Mouse (Mus musculus) lung, postnatal 0 days (tissue): ENCODE measurements at regions not wholly inside any gene's neighbourhood (a gene's known extent, or its start where the extent isn't known, plus 50 kb on each side); places are given as distances from the start of the nearest gene placed in this dataset.

ENCODE experiments used
- ATAC-seq: fragments of 200-750 bp; cut with Nextera tagmentation; 2 replicates; pipeline ENCODE4 v1.8.0; 2017; ENCODE audit warnings: moderate library complexity
- DNase-seq: peaks from one replicate; pipeline ENCODE4 v3.0.0-alpha.2; 2016; ENCODE audit warnings: low spot score
- H3K27ac ChIP-seq: fragments of 300-500 bp; sonication (generic); 2 replicates; pipeline ENCODE4 v1.5.1; 2014; ENCODE audit warnings: antibody characterized with exemption, mild to moderate bottlenecking, low read length, mixed read lengths
- H3K27me3 ChIP-seq: fragments of 300-500 bp; sonication (generic); replicated peaks from 2 replicates; pipeline ENCODE4 v1.6.1; 2014; ENCODE audit warnings: low read length, mixed read lengths; ENCODE audit not compliant: insufficient read depth
- H3K36me3 ChIP-seq: fragments of 300-500 bp; sonication (generic); 2 replicates; pipeline ENCODE4 v1.6.1; 2014; ENCODE audit warnings: low read length, mixed read lengths; ENCODE audit not compliant: insufficient read depth
- H3K4me1 ChIP-seq: fragments of 300-500 bp; sonication (generic); 2 replicates; pipeline ENCODE4 v1.6.1; 2014; ENCODE audit warnings: antibody characterized with exemption, low read depth, low read length, mixed read lengths; ENCODE audit not compliant: insufficient read depth
- H3K4me2 ChIP-seq: fragments of 300-500 bp; sonication (generic); replicated peaks from 2 replicates; pipeline ENCODE4 v1.6.1; 2014; ENCODE audit warnings: low read depth, mild to moderate bottlenecking, low read length, moderate library complexity, mixed read lengths
- H3K4me3 ChIP-seq: fragments of 300-500 bp; sonication (generic); 2 replicates; pipeline ENCODE4 v1.5.1; 2014; ENCODE audit warnings: low read depth, low read length
- H3K9ac ChIP-seq: fragments of 300-500 bp; sonication (generic); replicated peaks from 2 replicates; pipeline ENCODE4 v1.6.1; 2014; ENCODE audit warnings: low read depth, mild to moderate bottlenecking
- H3K9me3 ChIP-seq: fragments of 300-500 bp; sonication (generic); 2 replicates; pipeline ENCODE4 v1.6.1; 2016; ENCODE audit warnings: low read length, mixed read lengths
- CTCF ChIP-seq: IDR thresholded peaks from 2 replicates; pipeline ENCODE4 v1.5.1; 2016; ENCODE audit warnings: antibody characterized with exemption, mild to moderate bottlenecking
- EP300 ChIP-seq: IDR thresholded peaks from 2 replicates; pipeline ENCODE4 v1.6.1; 2016; ENCODE audit warnings: antibody characterized with exemption, mild to moderate bottlenecking, control low read depth
- WGBS: fragments of 180-500 bp; shearing (Covaris S2); extraction: QIAGEN DNeasy Blood & Tissue Kit; methylation state at CpG from one replicate; pipeline ENCODE4 v1.1.7; 2014; 5-methylcytosine and 5-hydroxymethylcytosine counted together

DNA sequence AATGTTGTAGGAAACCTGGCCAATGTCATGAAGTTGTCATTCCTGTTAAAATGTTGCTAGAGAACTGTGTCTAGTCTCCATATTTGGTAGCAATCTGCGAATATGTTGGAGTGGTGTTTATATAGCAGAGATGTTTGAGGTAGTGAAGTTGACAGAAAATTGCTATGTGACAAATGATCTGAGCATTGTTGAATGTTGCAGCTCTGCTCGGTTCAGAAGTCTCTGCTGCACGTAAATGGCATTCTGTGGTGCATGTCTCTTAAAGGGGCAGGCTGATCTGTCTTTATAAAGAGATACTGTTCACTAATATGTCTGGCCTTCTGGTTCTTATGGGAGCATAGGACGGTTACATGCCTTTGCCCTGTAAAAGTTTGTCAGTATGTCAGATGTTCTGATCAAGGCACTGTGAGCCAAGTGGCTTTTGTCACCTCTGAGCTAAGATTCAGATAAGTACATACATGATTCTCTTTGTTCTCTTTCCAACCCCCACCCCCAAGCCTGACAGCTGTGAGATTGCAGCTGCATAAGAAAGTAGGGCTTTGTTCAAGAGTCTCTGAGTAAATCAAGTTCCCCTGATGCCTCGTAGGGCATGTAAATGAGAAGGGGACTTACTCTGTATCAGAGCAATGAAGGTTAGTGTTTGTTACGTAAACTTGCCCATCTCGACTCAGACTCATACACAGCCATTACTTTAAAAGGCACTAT lies 174.2 kb upstream of the Rgmb start:
- WGBS: 18% methylated on average over 7 of the region's 7 CpGs
- no peak for ATAC-seq
- H3K9me3 ChIP-seq: no peaks in the 10 kb centered on the region
- H3K36me3 ChIP-seq: no peaks in the 10 kb centered on the region
- H3K4me2 ChIP-seq: no peak overlapping the region
- no peak overlapping the region for H3K27ac ChIP-seq
- no peak overlapping the region for H3K9ac ChIP-seq
- H3K27me3 ChIP-seq: no peaks in the 10 kb centered on the region
- TF ChIP-seq CTCF (no peak), EP300 (no peak)
- DNase-seq: no peak
- no peaks in the 10 kb centered on the region for H3K4me1 ChIP-seq
- no peak overlapping the region for H3K4me3 ChIP-seq

- Histone ChIP-seq H3K27me3 (no peaks in the 10 kb centered on the region), H3K27ac (no peak overlapping the region), H3K4me1 (no peaks in the 10 kb centered on the region), H3K9ac (no peak overlapping the region), H3K4me3 (no peak overlapping the region), H3K36me3 (no peaks in the 10 kb centered on the region), H3K4me2 (no peak overlapping the region), H3K9me3 (no peaks in the 10 kb centered on the region)
- TF ChIP-seq EP300 (no peak), CTCF (no peak)
- ATAC-seq: no peak
- WGBS: 41% methylated on average over 4 of the region's 4 CpGs
- DNase-seq: no peak
These were observed 173.2 kb upstream of the Rgmb start for GRCm38 (mm10) chr17:16004002-16004401.

DNA sequence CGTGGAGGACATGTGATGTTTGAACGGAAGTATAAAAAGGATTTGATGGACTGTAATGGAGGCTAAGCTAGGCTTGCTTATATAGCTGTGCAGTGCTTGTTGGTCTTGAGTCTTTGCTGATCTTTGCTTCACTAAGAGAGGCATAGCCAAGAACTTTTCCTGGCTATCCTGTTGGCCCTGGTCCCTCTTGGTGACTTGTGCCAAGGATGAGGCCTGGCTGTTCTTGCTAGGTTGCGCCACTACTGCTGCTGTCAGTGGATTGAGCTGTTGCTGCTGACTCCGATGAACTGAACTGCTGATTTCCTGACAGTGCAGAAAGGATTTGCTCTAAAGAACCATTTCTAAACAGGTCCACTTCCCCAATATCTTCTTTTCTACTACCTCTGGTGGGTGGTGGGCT lies 167.9 kb upstream of the Rgmb start:
- 85% methylated on average over 4 of the region's 4 CpGs for WGBS
- ATAC-seq (no peak), DNase-seq (no peak)
- no peak overlapping the region for H3K4me2 ChIP-seq
- no peak overlapping the region for H3K4me3 ChIP-seq
- no peak for TF ChIP-seq CTCF
- TF ChIP-seq EP300: no peak
- no peaks in the 10 kb centered on the region for H3K4me1 ChIP-seq
- H3K9me3 ChIP-seq: no peaks in the 10 kb centered on the region
- H3K9ac ChIP-seq: no peak overlapping the region
- H3K27me3 ChIP-seq: no peaks in the 10 kb centered on the region
- H3K36me3 ChIP-seq: no peaks in the 10 kb centered on the region
- no peak overlapping the region for H3K27ac ChIP-seq

- ATAC-seq (peak; percentile 28; the same call in 1 of the 2 replicates), DNase-seq (no peak)
- H3K4me1 ChIP-seq: no peaks in the 10 kb centered on the region
- H3K9me3 ChIP-seq: no peaks in the 10 kb centered on the region
- no peak overlapping the region for H3K27ac ChIP-seq
- H3K4me2 ChIP-seq: no peak overlapping the region
- no peak for TF ChIP-seq CTCF
- no peak for TF ChIP-seq EP300
- H3K9ac ChIP-seq: no peak overlapping the region
- no peaks in the 10 kb centered on the region for H3K36me3 ChIP-seq
- no peaks in the 10 kb centered on the region for H3K27me3 ChIP-seq
- H3K4me3 ChIP-seq: no peak overlapping the region
- 24% methylated on average over 1 of the region's 1 CpGs for WGBS
These were observed 166.4 kb upstream of the Rgmb start for GRCm38 (mm10) chr17:15997289-15997688.

GRCm38 (mm10) chr17:15995493-15995892 lies 164.7 kb upstream of the Rgmb start:
- H3K27me3 ChIP-seq: no peaks in the 10 kb centered on the region
- 84% methylated on average over 1 of the region's 1 CpGs for WGBS
- H3K4me2 ChIP-seq: no peak overlapping the region
- no peak overlapping the region for H3K27ac ChIP-seq
- no peak for ATAC-seq
- H3K4me1 ChIP-seq: no peaks in the 10 kb centered on the region
- TF ChIP-seq CTCF: no peak
- no peak for TF ChIP-seq EP300
- H3K9me3 ChIP-seq: no peaks in the 10 kb centered on the region
- H3K36me3 ChIP-seq: no peaks in the 10 kb centered on the region
- H3K9ac ChIP-seq: no peak overlapping the region
- no peak for DNase-seq
- H3K4me3 ChIP-seq: no peak overlapping the region

DNA sequence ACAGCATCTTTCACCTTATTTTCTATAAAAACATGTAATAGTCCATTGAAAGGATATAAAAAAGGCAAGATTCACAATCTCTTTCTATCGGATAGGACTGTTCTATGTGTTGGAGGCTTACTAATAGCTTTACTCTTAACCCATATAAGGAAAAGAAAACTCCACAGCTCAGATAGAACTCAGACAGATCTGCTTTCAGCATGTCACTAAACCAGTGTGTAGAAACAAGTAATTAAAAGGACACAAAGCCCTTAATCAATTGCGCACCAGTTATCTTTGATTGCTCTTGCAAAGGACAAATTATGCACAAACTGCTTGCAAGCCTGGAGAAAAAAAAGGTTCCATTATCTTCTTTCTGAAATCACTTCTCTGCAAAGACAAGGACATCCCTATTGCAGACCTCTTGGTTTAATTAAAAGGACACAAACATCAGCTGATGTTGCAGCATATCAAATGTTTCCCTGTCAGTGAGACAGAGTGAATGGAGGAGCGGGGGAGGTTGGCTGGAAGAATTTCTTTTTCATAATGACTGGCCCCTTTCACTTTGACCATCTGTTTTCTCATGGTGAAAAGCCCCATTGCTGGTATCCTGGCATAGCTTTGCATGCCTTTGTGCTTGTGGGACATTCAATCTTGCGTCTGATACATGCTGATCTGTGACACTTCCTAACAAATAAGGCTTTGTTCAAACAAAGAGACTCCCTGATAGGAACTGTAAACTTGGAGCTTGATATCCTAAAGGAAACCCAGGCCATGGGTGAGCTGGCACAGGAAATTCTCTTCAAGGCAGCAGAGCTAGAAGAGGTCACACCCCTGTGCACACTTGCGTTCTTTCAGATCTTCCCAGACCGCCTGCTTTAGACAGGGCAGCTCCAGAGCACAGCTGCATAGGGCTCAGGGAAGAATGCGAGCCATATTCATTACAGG lies 162.8 kb upstream of the Rgmb start:
- no peak for TF ChIP-seq CTCF
- TF ChIP-seq EP300: peak; percentile 75
- Histone ChIP-seq H3K9me3 (no peaks in the 10 kb centered on the region), H3K9ac (no peak overlapping the region), H3K36me3 (no peaks in the 10 kb centered on the region), H3K27me3 (no peaks in the 10 kb centered on the region), H3K27ac (no peak overlapping the region), H3K4me3 (no peak overlapping the region), H3K4me2 (no peak overlapping the region), H3K4me1 (no peaks in the 10 kb centered on the region)
- DNase-seq (peak; percentile 59), ATAC-seq (peak; percentile 80)
- 30% methylated on average over 7 of the region's 7 CpGs for WGBS
